Mouse (Mus musculus) brain, embryonic 14.5 days (tissue): Measurements from ENCODE around the gene B430306N03Rik. TPM values are rescaled to one million over a fixed set of nuclear protein-coding genes. Genes with fewer than 3 reads are reported as not detected.
A peak's percentile ranks its signal among the peaks of the same experiment; 100 is the strongest.

Experiments
- DNase-seq: peaks from one replicate; pipeline ENCODE4 v3.0.0-alpha.2; 2011; ENCODE audit warnings: low read depth
- CTCF ChIP-seq: fragments of 200-500 bp; IDR thresholded peaks from 2 replicates; pipeline ENCODE4 v1.5.1; 2012; ENCODE audit warnings: inconsistent platforms, mild to moderate bottlenecking, moderate library complexity, borderline replicate concordance; ENCODE audit not compliant: insufficient read depth, insufficient read length; ENCODE audit errors: extremely low read depth
- POLR2A ChIP-seq: fragments of 200-500 bp; IDR thresholded peaks from 2 replicates; pipeline ENCODE4 v1.6.1; 2012; ENCODE audit warnings: mild to moderate bottlenecking, inconsistent platforms, borderline replicate concordance; ENCODE audit not compliant: poor library complexity, insufficient read depth, insufficient read length, severe bottlenecking; ENCODE audit errors: extremely low read depth
- polyA plus RNA-seq: library from polyadenylated mRNA; depleted of rRNA; stranded (reverse); fragments of >200 nt; gene quantifications from 2 replicates; pipeline ENCODE4 v1.2.3, GENCODE M21; 2012

The B430306N03Rik gene
- polyA plus RNA-seq, 1 experiment: 0.26 TPM

- DNase-seq: peak; percentile 14
- TF ChIP-seq POLR2A (no peak), CTCF (no peak)
Observed at GRCm38 (mm10) chr17:48323236-48323635, 7.3 kb downstream of the B430306N03Rik start.

DNA sequence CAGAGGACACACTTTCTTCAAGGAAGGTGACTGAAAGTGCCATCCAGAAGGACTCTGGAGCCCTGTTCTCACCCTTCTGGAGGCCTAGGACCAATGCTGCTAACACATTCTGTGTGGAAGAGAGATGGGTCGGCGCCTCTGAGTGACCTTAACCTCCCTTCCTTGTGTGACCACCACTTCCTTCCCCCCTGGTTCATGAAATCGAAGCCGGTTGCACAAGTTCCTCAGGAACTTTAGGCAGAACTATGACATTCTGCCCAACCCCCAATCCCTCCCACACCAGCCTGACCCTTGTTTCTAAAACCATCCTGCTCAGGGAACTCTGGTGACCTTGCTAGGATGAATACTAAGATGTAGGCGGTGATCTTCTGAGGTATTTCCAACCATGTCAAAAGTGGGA, 8.3 kb downstream of the B430306N03Rik start:
- TF ChIP-seq POLR2A (no peak), CTCF (no peak)
- no peak for DNase-seq

GRCm38 (mm10) chr17:48325093-48325492, 9.2 kb downstream of the B430306N03Rik start:
- no peak for DNase-seq
- TF ChIP-seq CTCF: no peak
- no peak for TF ChIP-seq POLR2A

- TF ChIP-seq POLR2A: no peak
- no peak for TF ChIP-seq CTCF
- no peak for DNase-seq
Observed at GRCm38 (mm10) chr17:48325638-48326037, 9.7 kb downstream of the B430306N03Rik start.

DNA sequence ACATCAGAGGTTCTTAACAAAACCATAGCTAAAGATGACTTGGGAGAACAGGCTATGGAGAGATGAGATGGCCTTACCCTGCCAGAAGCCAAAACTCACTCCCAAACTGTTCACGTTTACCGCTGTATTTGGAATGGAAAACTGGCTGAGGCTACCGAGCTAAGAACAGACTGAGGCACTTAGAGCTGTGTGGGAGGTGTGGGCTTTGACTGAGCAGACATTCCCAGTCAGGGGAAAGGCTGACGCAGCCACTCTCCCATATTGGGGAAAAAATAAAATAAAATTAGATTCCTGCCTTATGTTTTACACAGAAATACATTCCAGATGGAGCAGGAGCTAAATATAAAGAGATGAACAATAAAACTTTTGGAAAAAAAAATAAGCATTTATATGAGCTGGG, 10.7 kb downstream of the B430306N03Rik start:
- TF ChIP-seq POLR2A (no peak), CTCF (no peak)

DNA sequence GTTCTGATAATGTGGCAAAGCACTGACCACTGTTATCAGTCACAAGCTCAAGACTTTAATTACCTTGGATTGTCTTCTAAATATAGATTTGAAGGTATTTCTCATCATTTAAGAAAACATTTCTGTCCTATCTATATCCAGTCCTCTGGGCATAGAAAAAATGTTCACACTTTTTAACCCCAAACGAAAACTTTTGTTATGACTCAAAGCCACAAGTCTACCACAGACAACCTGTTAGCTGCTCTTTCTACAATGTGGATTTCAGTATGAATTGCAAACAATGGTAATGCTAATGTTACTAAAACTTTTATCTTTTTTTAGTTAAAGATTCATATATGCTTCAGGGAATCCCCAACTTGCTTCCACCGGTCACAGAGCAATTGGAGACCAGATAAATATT, 16.6 kb downstream of the B430306N03Rik start:
- TF ChIP-seq POLR2A (no peak), CTCF (no peak)
- no peak for DNase-seq

More for the DNA sequence above, 10.7 kb downstream of the B430306N03Rik start:
- no peak for DNase-seq

DNA sequence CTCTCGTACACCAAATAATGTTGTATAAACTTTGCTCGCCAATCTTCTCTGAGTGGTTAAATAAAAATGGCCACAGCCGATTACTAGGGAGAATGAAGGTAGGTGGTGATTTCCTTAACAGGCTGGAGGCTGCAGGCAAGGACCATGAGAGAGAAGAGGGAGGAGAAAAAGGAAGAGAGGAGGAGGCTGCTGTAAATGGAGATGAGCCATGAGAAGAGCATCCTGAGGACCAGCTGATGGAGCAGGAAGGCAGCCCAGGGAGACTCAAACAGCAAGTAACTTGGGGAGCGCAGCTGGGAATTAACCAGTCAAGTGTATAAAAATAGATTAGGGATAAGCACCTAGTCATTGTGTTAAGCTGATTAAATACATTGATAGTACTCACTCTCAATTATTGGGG, 18.2 kb downstream of the B430306N03Rik start:
- TF ChIP-seq POLR2A (no peak), CTCF (no peak)

DNA sequence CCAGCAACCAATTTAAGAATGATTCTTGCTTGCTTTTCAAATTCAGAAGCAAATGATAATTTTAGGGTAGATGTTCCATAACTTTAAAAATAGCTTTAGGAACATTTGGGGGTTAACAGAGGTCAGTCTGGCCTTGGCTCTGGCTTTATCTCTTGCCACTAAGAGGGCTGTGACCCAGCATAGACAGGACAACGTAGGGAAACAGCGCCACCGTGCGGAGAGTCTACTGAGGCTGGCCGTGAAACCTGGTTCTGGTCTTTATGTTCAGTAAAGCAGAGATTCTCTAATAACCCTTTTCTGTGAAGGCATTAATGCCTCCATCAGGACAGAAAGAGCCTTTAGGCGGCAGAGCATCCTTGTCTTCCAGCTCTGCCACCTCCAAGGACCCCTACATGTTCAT, 20.9 kb downstream of the B430306N03Rik start:
- peak; percentile 89 for TF ChIP-seq CTCF
- TF ChIP-seq POLR2A: no peak
- DNase-seq: peak; percentile 76

More for the DNA sequence above, 18.2 kb downstream of the B430306N03Rik start:
- DNase-seq: no peak

GRCm38 (mm10) chr17:48340267-48340666, 24.3 kb downstream of the B430306N03Rik start:
- no peak for TF ChIP-seq POLR2A
- TF ChIP-seq CTCF: no peak

DNA sequence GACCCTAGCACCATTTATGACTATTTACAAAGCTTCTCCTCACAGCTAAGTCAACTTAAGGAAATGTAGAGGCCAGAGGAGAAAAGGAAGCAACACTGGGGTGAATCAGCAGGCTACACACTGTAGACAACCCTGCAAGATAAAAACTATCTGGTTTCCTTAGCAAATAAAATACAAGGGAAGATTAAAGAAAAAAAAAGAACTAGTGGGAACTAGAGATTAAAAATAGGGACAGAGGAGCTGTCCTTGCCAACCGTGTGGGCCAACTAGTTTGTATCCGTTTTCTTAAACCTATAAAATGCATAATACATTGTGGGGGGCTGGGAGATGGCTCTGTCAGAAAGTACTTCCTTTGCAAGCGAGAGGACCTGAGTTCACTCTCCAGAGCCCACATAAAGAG, 26.0 kb downstream of the B430306N03Rik start:
- TF ChIP-seq CTCF (no peak), POLR2A (no peak)
- no peak for DNase-seq

More at GRCm38 (mm10) chr17:48340267-48340666, 24.3 kb downstream of the B430306N03Rik start:
- peak; percentile 22 for DNase-seq

DNA sequence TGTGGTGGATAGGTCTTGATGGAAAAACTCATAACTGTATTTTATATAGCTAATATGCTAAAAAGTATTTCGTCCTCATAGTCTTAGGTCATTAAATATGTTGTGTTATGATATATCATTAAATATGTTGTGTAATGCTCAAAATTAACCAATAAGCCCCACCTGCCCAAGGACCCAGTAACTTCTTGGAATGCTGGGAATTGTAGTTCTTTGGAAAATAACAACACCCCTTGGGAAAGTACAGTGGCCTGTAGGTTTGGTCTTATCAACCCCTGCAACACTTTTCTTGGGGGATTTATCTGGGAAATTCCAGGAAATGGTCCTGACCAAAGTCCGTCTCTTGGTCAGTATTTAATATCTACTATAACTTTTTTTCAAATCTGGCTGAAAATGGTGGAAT, 27.1 kb downstream of the B430306N03Rik start:
- TF ChIP-seq POLR2A: no peak
- TF ChIP-seq CTCF: no peak
- DNase-seq: no peak

DNA sequence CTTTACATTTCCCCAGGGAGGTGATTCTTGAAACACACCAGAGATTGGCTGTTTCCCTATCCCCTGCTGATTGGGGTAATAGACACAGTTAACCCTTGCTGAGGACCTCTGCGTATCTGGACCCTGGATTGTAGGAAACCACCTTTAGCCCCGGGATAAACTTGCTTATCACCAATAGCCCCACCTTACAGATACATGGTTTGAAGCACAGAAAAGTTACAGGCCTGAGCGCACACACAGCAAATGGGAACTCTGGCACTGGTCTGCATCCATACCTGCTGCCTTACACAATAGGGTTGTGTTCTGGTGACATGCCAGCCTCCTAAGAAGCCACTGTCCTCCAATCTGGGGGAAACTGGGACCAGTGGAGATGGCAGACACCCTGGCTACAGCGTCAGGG, 29.9 kb downstream of the B430306N03Rik start:
- no peak for TF ChIP-seq POLR2A
- no peak for TF ChIP-seq CTCF
- no peak for DNase-seq

GRCm38 (mm10) chr17:48346231-48346630, 30.3 kb downstream of the B430306N03Rik start, which contains the start of gene Trem2:
TSS of gene Trem2 (plus strand) at chr17:48346401.
- no peak for DNase-seq
- TF ChIP-seq CTCF (no peak), POLR2A (no peak)

GRCm38 (mm10) chr17:48346834-48347233, 30.9 kb downstream of the B430306N03Rik start:
- TF ChIP-seq POLR2A (no peak), CTCF (no peak)
- DNase-seq: no peak
